Mouse (Mus musculus) forebrain, postnatal 0 days (tissue): Measurements from ENCODE around the gene Igfbp4. TPM values are rescaled to one million over a fixed set of nuclear protein-coding genes. Genes with fewer than 3 reads are reported as not detected.

Experiments
- ATAC-seq: fragments of 200-750 bp; cut with Nextera tagmentation; 2 replicates; pipeline ENCODE4 v1.8.0; 2017; ENCODE audit warnings: mild to moderate bottlenecking, moderate library complexity
- DNase-seq: peaks from one replicate; pipeline ENCODE4 v3.0.0-alpha.2; 2015
- H3K27ac ChIP-seq: fragments of 300-500 bp; sonication (generic); 2 replicates; pipeline ENCODE4 v1.5.1; 2014; ENCODE audit warnings: low read depth, mild to moderate bottlenecking, antibody characterized with exemption, low read length, moderate library complexity, mixed read lengths
- H3K27me3 ChIP-seq: fragments of 300-500 bp; sonication (generic); 2 replicates; pipeline ENCODE4 v1.6.1; 2014; ENCODE audit warnings: mild to moderate bottlenecking, low read length, mixed read lengths; ENCODE audit not compliant: insufficient read depth
- H3K36me3 ChIP-seq: fragments of 300-500 bp; sonication (generic); 2 replicates; pipeline ENCODE4 v1.6.1; 2014; ENCODE audit warnings: mild to moderate bottlenecking, moderate library complexity; ENCODE audit not compliant: insufficient read depth
- H3K4me1 ChIP-seq: fragments of 300-500 bp; sonication (generic); 2 replicates; pipeline ENCODE4 v1.6.1; 2014; ENCODE audit warnings: antibody characterized with exemption; ENCODE audit not compliant: insufficient read depth
- H3K4me2 ChIP-seq: fragments of 300-500 bp; sonication (generic); 2 replicates; pipeline ENCODE4 v1.6.1; 2014; ENCODE audit warnings: low read depth, mild to moderate bottlenecking, moderate library complexity
- H3K4me3 ChIP-seq: fragments of 300-500 bp; sonication (generic); 2 replicates; pipeline ENCODE4 v1.5.1; 2014; ENCODE audit warnings: low read depth, low read length, mixed read lengths
- H3K9ac ChIP-seq: fragments of 300-500 bp; sonication (generic); 2 replicates; pipeline ENCODE4 v1.6.1; 2014; ENCODE audit warnings: mild to moderate bottlenecking
- H3K9me3 ChIP-seq: fragments of 300-500 bp; sonication (generic); 2 replicates; pipeline ENCODE4 v1.6.1; 2016; ENCODE audit warnings: low read length
- CTCF ChIP-seq: sonication (generic); IDR thresholded peaks from 2 replicates; pipeline ENCODE4 v1.5.1; 2016; ENCODE audit warnings: antibody characterized with exemption, control low read depth, low read depth
- WGBS: fragments of 180-500 bp; shearing (Covaris S2); extraction: QIAGEN DNeasy Blood & Tissue Kit; methylation state at CpG from one replicate; pipeline ENCODE4 v1.1.7; 2014; 5-methylcytosine and 5-hydroxymethylcytosine counted together
- polyA plus RNA-seq: library from polyadenylated mRNA; unstranded; fragments of >200 nt; fragmentation: Nextera tagmentation; extraction: Ambion mirVana; gene quantifications from 2 replicates; pipeline ENCODE4 v1.2.1, GENCODE M21; 2015
- total RNA-seq: library from RNA; depleted of rRNA; stranded (reverse); fragments of >200 nt; gene quantifications from 2 replicates; pipeline ENCODE4 v1.2.3, GENCODE M21; 2014

Gene Igfbp4
- total and polyA plus RNA-seq, 2 experiments from 2014 or later: 102 to 128 TPM

GRCm38 (mm10) chr11:99080902-99081543 is 40.0 kb downstream of the Igfbp4 start:
- no peaks in the 10 kb centered on the region for H3K9me3 ChIP-seq
- no peaks in the 10 kb centered on the region for H3K27me3 ChIP-seq
- 82% methylated on average over 9 of the region's 9 CpGs for WGBS
- DNase-seq: no peak
- no peaks in the 10 kb centered on the region for H3K4me1 ChIP-seq
- no peak for TF ChIP-seq CTCF
- H3K27ac ChIP-seq: no peak overlapping the region
- no peak overlapping the region for H3K4me3 ChIP-seq
- ATAC-seq: no peak
- no peak overlapping the region for H3K4me2 ChIP-seq
- H3K9ac ChIP-seq: no peak overlapping the region
- no peaks in the 10 kb centered on the region for H3K36me3 ChIP-seq

GRCm38 (mm10) chr11:99081566-99081965 is 40.5 kb downstream of the Igfbp4 start:
- 76% methylated on average over 3 of the region's 3 CpGs for WGBS
- Histone ChIP-seq H3K27me3 (no peaks in the 10 kb centered on the region), H3K9ac (no peak overlapping the region), H3K4me2 (no peak overlapping the region), H3K27ac (no peak overlapping the region), H3K9me3 (no peaks in the 10 kb centered on the region), H3K36me3 (no peaks in the 10 kb centered on the region), H3K4me3 (no peak overlapping the region), H3K4me1 (no peaks in the 10 kb centered on the region)
- no peak for TF ChIP-seq CTCF
- no peak for DNase-seq
- no peak for ATAC-seq

- TF ChIP-seq CTCF: no peak
- no peaks in the 10 kb centered on the region for H3K27me3 ChIP-seq
- H3K9ac ChIP-seq: no peak overlapping the region
Observed at GRCm38 (mm10) chr11:99082098-99082497, 41.1 kb downstream of the Igfbp4 start.

GRCm38 (mm10) chr11:99083516-99083915 is 42.5 kb downstream of the Igfbp4 start:
- Histone ChIP-seq H3K4me3 (no peak overlapping the region), H3K4me2 (no peak overlapping the region), H3K36me3 (no peaks in the 10 kb centered on the region), H3K9me3 (no peaks in the 10 kb centered on the region), H3K4me1 (no peaks in the 10 kb centered on the region), H3K9ac (no peak overlapping the region), H3K27ac (no peak overlapping the region), H3K27me3 (no peaks in the 10 kb centered on the region)
- DNase-seq (no peak), ATAC-seq (no peak)
- 86% methylated on average over 8 of the region's 8 CpGs for WGBS
- TF ChIP-seq CTCF: no peak

More at GRCm38 (mm10) chr11:99082098-99082497, 41.1 kb downstream of the Igfbp4 start:
- Histone ChIP-seq H3K4me2 (no peak overlapping the region), H3K27ac (no peak overlapping the region), H3K4me3 (no peak overlapping the region), H3K9me3 (no peaks in the 10 kb centered on the region), H3K36me3 (no peaks in the 10 kb centered on the region), H3K4me1 (no peaks in the 10 kb centered on the region)
- DNase-seq (no peak), ATAC-seq (no peak)
- 61% methylated on average over 8 of the region's 8 CpGs for WGBS

- no peak overlapping the region for H3K4me3 ChIP-seq
- no peaks in the 10 kb centered on the region for H3K27me3 ChIP-seq
- H3K4me1 ChIP-seq: no peaks in the 10 kb centered on the region
- no peaks in the 10 kb centered on the region for H3K36me3 ChIP-seq
- no peak overlapping the region for H3K27ac ChIP-seq
- no peak for DNase-seq
- 86% methylated on average over 9 of the region's 9 CpGs for WGBS
- no peak overlapping the region for H3K4me2 ChIP-seq
- no peak for TF ChIP-seq CTCF
- no peak for ATAC-seq
- no peak overlapping the region for H3K9ac ChIP-seq
- H3K9me3 ChIP-seq: no peaks in the 10 kb centered on the region
Observed at GRCm38 (mm10) chr11:99084366-99084765, 43.3 kb downstream of the Igfbp4 start.

GRCm38 (mm10) chr11:99088486-99088885 is 47.4 kb downstream of the Igfbp4 start:
- H3K4me3 ChIP-seq: no peak overlapping the region
- no peaks in the 10 kb centered on the region for H3K27me3 ChIP-seq
- H3K4me2 ChIP-seq: no peak overlapping the region
- WGBS: 65% methylated on average over 2 of the region's 2 CpGs
- H3K4me1 ChIP-seq: no peaks in the 10 kb centered on the region
- H3K9me3 ChIP-seq: no peaks in the 10 kb centered on the region
- no peaks in the 10 kb centered on the region for H3K36me3 ChIP-seq
- DNase-seq (no peak), ATAC-seq (no peak)
- H3K9ac ChIP-seq: no peak overlapping the region
- TF ChIP-seq CTCF: no peak
- no peak overlapping the region for H3K27ac ChIP-seq

GRCm38 (mm10) chr11:99089077-99089601 is 48.1 kb downstream of the Igfbp4 start, which contains the start of gene Tns4:
Gene Tns4 (minus strand): TSS chr11:99089306.
- no peak within 1 kb of the TSS for H3K9ac ChIP-seq
- no peak within 1 kb of the TSS for H3K4me3 ChIP-seq
- H3K27me3 ChIP-seq: no peaks in the 10 kb centered on the region
- no peaks in the 10 kb centered on the region for H3K9me3 ChIP-seq
- ATAC-seq (no peak), DNase-seq (no peak)
- no peak for TF ChIP-seq CTCF
- no peaks in the 10 kb centered on the region for H3K4me1 ChIP-seq
- WGBS: 61% methylated on average over 14 of the region's 14 CpGs
- no peak within 1 kb of the TSS for H3K4me2 ChIP-seq
- no peaks in the 10 kb centered on the region for H3K36me3 ChIP-seq
- no peak within 1 kb of the TSS for H3K27ac ChIP-seq
